Mouse (Mus musculus): ENCODE data around the gene Vangl1.
"Not testable (repeated sequence)": the region's sequence is repeated elsewhere in the genome, so short reads cannot be mapped to it uniquely, and the experiment has no call there.

Vangl1 gene

DNA sequence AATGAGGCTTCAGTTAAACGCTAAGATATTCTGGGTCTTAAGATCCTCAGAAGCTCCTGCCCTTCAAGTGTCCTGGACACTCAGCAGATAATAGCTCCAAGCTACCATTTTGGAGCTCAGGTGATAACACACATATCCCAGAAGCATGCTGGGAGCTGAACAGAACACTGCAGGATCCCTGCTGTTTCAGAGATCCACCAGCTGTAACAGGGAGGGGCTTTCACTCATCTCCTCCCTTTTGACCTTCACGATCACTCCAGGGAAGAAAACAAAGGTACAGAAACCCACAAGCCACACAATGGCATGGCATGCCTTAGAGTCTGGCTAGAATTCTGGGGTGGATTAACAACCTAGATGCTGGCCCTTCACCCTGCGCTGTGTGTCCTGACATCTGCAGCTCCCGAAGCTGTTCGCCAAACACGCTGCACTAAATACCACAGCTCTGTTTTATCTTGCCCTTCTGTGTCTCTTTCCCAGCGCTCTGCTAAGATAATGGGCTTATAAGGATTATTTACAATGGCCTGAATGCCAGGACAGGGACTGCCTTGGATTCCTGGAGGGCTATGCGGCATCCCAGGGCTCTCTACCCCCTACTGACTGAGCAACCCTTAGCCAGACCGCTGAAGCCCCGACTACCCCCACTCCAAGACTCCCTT lies 36.8 kb downstream of the Vangl1 start:
- DNase-seq = no peak

GRCm38 (mm10) chr3:102166794-102167193 lies 37.7 kb downstream of the Vangl1 start:
- DNase-seq = no peak

- no peak for DNase-seq
Measured at GRCm38 (mm10) chr3:102166287-102166620, 38.2 kb downstream of the Vangl1 start.

GRCm38 (mm10) chr3:102165536-102166286 lies 38.8 kb downstream of the Vangl1 start:
- DNase-seq = no peak

- no peak for DNase-seq
Measured at GRCm38 (mm10) chr3:102164911-102165310, 39.6 kb downstream of the Vangl1 start.

DNA sequence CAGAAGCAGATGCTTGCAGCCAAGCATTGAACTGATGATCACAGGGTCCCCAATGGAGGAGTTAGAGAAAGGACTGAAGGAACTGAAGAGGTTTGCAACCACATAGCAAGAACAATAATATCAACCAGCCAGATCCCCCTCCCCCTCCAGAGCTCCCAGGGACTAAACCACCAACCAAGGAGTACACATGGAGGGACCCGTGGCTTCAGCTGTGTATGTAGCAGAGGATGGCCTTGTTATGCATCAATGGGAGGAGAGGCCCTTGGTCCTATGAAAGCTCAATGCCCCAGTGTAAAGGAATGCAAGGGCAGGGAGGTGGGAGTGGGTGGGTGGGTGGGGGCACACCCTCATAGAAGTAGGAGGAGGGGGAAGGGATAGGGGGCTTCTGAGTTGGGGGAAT lies 40.6 kb downstream of the Vangl1 start:
- DNase-seq = not testable (repeated sequence)

GRCm38 (mm10) chr3:102159423-102160325 lies 44.8 kb downstream of the Vangl1 start:
- DNase-seq = no peak

DNA sequence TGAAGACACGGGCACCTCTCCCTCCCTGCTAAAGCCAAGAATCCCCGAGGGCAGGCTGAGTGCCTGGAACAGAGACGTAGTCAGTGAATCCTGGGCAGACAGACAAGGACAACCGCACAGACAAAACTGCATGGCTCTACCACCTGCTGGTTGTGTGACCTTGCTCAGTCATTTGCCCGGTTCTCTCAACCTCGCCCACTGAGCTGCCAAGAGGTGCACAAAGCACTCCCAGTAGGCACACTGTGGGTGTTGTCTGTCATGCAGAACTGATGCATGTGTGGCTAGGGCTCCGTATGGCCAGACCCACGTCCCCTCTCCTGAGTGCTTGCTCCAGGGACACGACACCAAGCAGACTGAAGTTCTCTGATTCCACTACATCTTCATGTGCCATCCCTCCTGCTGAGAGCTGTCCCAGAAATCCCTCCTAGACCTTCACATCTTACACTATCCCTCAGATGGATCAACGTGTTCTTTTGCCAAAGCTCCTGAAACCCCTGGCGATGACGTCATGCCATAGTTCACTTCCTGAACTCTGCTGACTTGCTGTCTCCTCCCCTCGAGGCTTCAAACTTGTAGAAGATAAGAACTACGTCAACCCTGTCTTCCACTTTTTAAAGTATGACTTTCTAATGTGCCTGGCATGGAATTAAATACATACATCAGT lies 45.6 kb downstream of the Vangl1 start:
- no peak for DNase-seq

DNA sequence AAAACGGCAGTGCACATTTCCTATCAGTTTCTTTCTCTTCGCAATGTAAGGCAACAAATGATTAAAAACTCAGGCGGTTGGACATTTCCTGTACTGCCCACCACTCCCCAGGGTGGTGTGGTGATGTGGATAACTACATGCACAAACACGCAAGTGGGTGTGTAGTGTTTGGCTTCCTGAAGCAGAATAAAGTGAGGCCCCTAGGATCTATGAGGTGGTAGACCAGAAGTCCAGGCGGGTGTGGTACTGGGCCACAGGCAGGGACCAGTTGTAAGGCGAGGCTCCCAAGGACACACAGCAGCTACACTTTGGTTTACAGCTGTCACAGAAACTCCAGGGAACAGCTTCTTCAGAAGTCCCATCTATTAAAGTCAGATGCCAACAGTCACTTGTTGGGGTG lies 46.8 kb downstream of the Vangl1 start:
- no peak for DNase-seq

- DNase-seq = no peak
Measured at GRCm38 (mm10) chr3:102156737-102157136, 47.8 kb downstream of the Vangl1 start.

GRCm38 (mm10) chr3:102154107-102154506 lies 50.4 kb downstream of the Vangl1 start:
- no peak for DNase-seq

GRCm38 (mm10) chr3:102152872-102153271 lies 51.6 kb downstream of the Vangl1 start:
- peak; percentile 44 for DNase-seq

DNA sequence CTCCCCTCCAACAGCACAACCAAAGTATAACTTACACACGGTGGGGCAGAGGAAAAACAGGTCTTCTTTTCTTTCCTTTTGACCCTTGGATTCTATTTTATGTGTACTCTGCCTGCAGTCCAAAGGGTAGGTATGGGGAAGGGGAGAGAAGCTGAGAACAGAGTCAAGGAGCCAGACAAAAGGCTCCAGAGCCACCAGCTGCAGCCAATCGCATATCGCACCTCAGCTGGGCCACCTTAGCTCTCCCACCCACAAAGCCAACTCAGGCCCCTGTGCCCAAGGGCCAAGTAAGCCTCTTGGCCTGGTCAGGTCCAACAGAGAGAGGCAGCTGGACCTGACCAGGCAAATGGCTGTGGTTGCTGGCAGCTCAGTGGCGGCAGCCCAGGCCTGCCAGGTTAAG lies 52.0 kb downstream of the Vangl1 start:
- no peak for DNase-seq

GRCm38 (mm10) chr3:102151850-102152249 lies 52.6 kb downstream of the Vangl1 start:
- DNase-seq = no peak

GRCm38 (mm10) chr3:102149941-102150340 lies 54.6 kb downstream of the Vangl1 start:
- DNase-seq = peak; percentile 56

- DNase-seq = no peak
Measured at GRCm38 (mm10) chr3:102147189-102147588, 57.3 kb downstream of the Vangl1 start.

DNA sequence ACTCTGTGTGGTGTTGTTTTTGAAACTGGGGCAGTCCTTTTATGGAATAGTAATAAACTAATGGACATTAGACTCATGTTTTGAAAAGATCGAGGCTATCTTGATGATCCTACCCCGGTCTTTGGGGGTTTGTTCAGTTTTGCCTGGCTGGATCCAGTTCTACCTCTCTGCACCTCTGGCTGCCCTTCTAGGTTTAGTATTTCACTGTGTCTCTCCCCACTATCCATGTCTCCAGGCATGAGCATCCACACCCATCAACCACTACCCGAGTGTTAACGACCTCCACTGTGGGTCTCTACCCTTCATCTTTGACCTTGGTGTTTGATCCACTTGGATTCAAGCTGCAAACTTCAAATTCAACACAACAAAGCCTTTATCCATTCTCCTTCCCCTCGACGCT lies 58.1 kb downstream of the Vangl1 start:
- no peak for DNase-seq

DNA sequence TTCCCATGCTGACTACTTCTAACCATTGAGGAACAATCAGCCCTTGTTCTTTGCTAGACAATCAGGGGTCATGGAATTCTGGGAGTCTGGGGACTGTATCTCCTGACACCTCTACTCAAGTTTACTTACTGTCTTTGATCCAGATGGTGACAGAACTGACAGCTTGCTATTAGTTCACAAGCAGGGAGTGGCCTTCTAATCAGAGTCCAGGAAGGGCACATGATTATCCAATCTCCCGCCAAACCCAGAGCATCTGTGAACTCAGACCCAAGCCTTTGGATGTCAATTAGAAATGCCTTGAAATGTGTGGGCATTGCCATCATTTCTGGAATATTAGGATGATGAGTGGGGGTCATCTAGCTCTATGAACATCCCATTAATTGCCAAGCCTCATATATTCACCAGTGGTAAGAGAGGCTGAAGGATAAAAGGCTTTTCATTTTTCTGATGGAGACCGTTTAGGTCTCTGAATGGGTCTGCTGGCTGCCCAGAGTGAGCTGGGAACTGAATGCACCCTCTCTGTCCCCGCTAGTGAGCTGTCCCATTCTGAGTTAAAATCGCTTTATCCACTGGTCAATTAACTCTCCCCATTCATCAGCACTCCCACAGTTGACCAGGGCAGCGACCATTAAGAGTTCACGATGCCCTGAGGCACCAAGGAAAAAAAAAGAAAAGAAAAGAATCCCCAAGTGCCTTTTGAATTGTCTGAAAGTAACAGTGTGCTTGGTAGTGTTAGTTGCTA lies 58.7 kb downstream of the Vangl1 start:
- peak; percentile 34 for DNase-seq

GRCm38 (mm10) chr3:102144401-102144800 lies 60.1 kb downstream of the Vangl1 start:
- DNase-seq = no peak

GRCm38 (mm10) chr3:102143536-102143935 lies 61.0 kb downstream of the Vangl1 start:
- no peak for DNase-seq

DNA sequence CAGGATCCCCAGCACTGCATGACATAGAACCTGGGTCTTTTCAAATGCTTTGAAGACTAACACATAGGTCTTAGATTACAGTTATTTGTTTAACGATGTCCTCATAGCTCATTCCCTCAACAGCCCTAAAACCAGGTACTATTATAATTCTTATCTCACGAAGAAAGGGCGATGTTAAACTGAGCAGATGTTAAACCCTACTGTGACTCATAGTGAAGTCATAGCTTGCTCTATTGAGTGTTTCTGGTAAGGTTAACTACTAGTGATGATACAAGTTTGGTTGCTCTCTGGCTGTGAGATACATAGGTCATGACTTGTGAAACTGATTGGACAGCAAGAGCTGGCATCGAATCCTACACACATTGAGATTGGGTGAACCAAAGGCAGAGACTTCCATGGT lies 61.5 kb downstream of the Vangl1 start:
- no peak for DNase-seq

DNA sequence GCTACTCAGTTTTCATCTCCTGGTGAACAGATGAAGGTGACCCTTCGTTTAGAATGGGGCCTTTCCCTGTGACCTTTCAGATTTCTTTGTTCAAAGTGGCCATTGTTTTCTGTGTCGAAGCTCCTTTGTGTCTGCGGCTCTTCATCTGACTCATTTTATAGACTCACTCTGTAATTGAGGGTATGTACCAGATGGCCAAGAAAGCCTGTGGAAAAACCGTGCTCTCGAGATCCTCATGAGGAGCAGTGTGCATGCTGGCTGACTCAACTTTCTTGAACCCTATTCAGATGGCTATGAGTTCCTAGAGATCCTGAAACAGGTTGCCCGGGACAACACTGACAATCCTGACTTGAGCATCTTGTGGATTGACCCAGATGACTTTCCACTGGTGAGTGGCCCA lies 62.6 kb downstream of the Vangl1 start:
- no peak for DNase-seq
